Mouse (Mus musculus): ENCODE results near the gene Gm20388.

The Gm20388 gene

DNA sequence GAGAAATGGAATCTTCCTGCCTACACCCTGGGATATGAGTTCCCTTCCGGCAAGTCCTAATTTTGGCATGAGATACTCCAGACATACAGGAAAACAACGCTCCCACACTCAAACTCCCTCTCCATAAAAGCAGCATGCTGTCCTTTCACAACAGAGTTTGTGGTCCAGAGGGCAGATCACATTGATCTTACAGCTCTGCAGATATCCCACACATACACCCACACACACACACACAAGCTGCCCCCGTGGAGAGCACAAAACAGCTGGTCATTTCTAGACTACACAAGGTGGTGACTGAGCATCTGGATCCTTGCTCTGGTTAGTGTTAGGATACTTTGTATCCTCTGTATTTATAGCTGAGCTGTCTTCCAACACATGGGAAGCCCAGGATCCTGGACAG lies 1964.4 kb downstream of the Gm20388 start:
- no peak for DNase-seq (ENCODE audit: low read depth)

DNA sequence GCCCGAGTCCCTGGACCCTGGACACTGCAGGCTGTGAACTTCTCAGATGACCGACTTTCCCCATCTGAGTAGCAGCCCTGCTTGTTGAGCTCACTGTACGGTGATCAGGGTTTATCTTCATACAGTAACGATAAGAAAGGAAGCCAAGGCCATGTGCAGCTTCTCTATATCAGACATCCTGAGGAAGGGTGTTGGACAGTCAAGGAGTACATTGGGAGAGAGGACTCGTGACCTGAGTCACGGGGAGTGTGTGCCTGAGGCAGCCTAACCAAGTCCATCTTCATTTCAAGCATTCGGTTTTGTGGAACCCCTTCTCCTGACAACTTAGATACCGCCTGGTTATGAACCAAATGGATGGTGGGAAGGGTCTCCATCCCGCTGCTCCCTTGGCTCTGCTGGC lies 1964.9 kb downstream of the Gm20388 start:
- DNase-seq (ENCODE audit: low read depth), result no peak

DNA sequence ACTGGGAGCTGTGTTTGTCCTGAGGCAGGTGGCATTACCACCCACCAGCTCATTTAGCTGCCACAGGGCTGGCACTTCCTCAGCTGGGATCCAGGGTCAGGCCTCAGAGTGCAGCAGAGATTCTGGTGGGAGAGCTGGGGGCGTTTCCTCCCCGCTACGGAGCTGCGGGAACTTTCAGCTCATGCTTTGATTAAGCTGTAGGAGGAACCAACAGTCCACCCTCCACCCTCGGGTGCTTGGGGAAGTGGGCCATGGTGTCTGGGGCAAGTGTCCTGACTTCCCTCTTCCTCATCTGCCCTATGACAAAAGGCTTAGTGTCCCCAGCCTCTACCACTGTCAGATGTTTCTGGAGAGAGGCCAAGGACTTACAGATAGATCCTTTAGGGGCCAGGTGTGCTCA lies 1966.6 kb downstream of the Gm20388 start:
- DNase-seq (ENCODE audit: low read depth), result no peak

DNA sequence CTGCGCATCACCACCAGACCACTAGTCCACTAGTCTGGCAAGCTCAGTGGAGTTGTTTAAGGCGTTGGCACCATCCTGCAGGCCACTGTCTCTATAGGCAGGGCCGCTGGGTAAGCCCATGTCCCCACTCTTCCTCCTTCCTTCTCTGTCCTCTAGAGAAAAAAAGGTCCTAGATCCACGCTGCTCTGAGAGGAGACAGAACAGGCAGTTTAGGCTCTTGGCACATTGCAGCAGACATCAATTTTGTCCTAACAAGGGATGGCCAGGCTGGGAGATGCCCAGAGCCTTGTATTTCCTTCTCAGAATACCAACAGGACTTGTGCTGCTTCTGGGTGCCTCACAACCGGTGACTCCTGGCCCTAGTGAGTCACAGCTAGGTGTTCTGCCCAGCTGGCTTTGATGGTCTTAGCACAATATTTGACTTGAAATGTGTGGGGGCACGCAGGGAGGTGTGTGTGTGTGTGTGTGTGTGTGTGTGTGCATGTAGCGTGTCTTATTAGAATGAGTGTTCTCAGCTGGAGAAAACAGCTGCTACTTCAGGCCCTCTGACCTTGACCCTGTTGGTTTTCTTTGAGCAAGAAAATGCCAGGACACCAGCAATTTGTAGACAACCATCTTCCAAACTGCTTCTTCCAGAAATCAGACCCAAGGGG lies 1967.3 kb downstream of the Gm20388 start:
- DNase-seq (ENCODE audit: low read depth), result no peak

DNA sequence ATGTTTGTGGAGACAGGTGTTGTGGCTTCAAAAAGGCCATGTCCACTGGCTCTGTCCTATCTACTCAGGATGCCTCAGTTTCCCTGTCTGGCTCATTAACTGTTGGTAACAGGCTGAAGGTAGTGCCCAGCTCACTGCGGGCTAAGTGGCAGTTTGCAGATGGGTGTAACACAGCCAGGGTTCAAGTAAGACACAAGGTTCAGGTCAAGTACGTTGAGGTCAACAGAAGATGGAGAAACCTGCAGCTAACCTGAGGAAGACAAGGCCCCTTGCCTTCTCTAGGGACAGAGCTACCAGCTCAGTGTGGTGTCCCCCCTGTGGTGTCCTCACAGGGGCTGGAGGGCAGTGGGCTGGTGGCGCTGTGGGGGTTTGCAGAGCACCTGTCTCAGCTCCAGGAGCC lies 1969.1 kb downstream of the Gm20388 start:
- DNase-seq (ENCODE audit: low read depth), result no peak

DNA sequence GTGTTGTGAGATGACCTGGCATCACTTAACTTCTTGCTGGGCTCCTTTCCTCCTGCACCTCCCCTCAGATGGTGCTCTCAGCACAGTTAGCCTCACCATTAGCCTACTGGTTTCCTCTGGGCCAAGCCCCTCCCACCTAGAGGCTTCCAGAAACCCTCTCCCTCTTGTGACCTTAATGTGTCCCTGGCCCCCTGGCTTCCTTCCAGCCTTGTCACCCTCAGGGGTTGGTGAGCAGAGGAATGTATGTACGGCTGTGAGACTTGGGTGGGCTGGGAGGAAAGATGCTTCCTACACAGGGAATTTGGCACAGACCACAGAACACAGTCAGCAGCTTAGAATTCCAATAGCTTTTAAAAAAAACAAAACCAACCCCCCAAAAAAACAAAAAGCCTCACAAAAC lies 1970.2 kb downstream of the Gm20388 start:
- DNase-seq (ENCODE audit: low read depth), result peak; percentile 36

DNA sequence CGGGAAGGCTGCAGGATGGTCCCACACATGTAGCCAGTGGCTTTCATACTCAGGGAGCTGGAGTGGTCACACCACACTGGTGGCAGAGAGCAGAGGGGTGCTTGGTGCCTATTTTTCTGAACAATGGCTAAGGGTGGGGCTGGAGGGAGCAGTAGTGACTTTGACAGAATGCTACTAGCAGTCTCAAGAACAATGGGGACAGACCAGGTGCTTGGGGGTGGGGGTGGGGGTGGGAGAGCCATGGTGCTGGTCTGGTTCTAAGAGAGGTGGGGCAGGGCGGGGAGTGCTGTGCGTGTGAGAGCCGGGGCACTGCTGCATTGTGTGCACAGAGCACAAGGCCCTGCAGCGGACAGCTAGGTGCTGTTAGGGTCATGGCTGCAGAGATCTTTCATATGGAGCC lies 1971.3 kb downstream of the Gm20388 start:
- DNase-seq (ENCODE audit: low read depth), result no peak

DNA sequence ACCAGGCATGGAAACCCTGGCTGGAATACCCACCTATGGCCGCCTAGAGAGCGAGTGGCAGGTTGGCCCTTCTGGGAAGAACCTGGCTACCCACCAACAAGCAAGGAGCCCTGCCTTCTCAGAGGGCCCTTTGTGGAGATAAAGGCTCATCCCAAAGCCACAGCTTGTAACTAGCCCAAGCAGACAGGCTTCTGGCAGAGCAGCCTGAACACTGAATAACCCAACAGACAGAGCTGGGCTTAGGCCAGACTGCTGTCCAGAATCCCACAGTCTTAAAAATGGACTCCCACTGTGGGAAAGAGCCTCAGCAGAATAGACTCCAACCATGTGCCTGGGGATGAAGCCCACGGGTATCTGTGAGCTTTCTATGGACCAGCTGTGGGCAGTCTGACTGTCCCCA lies 1973.5 kb downstream of the Gm20388 start:
- no peak for DNase-seq (ENCODE audit: low read depth)

DNA sequence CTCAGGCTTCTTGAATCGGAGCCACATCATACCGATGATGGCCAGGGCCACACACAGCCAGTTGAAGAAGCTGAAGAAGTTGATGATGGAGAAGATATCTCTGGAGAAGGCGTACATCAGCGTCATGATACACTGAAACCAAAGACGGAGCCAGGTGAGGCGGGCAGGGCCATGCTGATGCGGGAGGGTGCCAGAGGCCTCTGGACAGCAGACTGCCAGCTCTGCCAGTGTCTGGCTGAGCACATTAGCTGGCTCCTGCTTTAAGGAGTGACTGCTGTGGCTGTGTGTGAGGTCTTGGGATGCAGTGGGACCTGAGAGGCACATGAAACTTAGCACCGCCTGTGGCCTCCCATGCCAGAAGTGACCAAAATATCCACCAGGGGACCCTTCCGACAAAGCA lies 1974.4 kb downstream of the Gm20388 start:
- no peak for DNase-seq (ENCODE audit: low read depth)

DNA sequence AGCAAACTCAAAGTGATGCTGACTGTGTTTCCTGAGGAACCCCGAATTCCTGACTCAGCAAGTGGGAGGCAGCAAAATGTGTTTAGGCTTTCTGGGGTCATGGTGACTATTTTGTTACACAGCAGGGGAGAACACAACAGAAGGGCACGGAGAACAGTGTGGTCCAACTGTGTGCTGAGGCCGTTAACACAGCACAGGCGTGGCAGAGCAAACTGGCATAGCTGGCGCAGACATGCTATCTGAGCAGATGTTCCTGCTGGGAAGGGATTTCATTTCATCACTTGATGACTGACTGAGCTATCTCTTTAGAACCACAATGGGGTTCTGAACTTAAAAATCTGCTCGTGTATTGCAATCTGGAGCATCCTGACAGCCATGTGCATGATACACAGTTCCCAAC lies 1974.8 kb downstream of the Gm20388 start:
- no peak for DNase-seq (ENCODE audit: low read depth)

DNA sequence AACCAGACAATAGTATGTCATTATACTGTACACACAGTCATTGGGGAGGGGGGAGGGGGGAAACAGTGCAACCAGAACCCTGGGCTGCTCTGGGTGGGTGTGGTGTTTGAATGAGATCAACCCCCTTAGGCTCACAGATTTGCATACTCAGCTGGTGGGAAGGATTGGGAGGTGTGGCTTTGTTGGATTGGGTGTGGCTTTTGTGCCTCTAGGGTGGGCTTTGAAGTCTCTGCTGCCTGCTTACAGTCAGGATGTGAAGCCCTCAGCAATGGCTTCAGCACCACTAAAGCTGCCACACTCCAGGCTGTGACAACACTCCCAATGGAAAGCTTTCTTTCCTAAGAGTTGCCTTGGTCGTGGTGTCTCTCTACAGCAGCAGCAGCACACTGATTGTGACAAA lies 1976.9 kb downstream of the Gm20388 start:
- no peak for DNase-seq (ENCODE audit: low read depth)

DNA sequence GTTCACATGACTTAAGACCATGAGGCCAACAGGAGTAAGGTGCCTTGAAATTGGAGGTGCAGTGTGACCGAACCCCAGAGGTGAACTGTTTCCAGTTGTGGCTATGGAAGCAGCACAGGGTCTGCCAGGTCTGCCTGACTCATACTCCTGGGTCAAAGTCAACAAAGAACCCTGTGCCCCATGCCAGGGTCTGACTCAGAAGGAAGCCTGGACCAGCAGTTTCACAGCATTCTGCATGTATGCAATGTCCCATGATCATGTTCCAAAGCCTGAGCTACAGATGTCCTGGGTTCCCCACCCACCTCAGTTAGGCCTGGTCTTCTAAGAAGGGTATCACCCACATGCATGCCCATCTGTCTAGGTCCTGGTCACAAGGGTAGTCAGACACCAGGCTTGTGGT lies 1978.7 kb downstream of the Gm20388 start:
- peak; percentile 80 for DNase-seq (ENCODE audit: low read depth)

DNA sequence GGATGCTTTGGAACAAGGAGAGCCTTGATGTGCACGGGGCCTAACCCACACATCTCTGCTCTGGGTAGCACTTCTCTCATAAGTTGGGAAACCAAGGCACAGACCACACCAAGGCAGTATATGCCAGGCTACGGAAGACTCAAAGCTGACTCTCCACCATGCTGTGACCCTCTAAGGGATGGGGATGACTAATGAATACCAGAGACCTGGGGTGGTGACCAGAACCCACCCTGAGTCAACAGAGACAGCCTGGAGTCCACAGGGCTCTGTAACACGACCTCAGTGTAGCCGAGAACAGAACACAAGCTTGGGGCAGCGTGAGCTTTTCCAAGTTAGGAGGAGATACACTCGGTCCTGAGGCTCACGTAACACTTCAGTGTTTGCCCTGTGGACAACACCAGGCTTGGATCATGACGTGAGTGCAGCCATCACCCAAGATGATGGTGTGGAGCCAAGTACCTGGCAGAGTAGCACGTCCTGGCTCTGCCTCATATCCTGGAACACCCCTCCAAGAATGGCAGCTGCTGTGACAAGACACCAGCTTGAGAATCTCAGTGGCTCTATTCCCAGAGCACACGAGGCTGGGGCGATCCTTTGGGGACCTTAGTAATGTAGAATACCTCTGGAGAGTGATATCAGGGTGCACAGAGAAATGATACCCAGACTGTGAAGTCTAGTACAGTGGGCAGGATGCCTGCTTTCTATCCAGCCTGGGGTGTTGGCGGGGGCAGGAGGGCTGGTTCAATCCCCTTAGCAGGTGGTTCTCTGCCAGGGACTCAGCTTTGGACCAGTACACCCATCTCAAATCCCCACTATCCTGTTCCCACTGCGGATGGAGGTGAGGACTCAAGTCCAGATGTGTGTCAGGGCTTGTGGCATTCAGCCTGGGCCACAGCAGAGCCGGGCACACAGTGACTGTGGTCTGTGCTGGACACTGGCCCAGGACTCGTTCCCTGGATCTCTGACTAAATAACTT lies 1979.5 kb downstream of the Gm20388 start:
- no peak for DNase-seq (ENCODE audit: low read depth)

DNA sequence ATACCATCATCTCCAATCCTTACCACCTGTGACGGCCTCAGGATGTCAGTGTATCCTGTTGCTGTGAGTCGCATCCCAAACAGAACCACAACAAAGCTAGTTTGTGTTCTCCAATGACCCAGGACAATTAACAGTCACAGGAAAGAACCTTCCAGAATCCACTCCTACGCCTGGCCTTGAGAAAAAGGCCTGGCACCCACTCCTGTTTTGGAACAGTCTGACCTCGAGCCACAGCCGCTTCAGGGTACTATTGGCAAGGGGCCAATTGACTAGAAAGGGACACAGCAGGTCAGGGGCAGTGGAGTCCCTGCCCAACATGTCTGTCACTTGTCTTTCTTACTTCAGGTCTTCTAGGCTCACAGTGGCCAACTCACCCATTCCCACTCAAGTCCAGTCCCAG lies 1982.2 kb downstream of the Gm20388 start:
- DNase-seq (ENCODE audit: low read depth), result no peak

DNA sequence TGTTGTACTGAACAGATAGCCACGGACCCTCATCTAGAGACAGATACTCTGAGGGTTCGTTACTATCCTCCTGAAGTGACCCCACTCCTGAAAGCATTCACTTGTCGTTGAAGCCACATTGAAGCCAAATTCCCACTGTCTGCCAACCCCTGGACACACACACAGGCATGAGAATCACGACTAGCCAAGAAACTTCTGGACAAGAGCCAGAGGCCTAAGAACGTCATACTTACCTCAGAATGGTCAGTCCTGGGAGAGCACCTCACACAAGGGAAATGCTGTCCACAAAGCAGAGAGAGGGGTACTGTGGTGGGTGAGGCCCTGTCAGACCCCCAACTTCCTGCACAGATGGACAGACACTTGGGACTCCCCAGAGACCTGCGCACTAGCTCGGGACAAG lies 1985.3 kb downstream of the Gm20388 start:
- peak; percentile 45 for DNase-seq (ENCODE audit: low read depth)

DNA sequence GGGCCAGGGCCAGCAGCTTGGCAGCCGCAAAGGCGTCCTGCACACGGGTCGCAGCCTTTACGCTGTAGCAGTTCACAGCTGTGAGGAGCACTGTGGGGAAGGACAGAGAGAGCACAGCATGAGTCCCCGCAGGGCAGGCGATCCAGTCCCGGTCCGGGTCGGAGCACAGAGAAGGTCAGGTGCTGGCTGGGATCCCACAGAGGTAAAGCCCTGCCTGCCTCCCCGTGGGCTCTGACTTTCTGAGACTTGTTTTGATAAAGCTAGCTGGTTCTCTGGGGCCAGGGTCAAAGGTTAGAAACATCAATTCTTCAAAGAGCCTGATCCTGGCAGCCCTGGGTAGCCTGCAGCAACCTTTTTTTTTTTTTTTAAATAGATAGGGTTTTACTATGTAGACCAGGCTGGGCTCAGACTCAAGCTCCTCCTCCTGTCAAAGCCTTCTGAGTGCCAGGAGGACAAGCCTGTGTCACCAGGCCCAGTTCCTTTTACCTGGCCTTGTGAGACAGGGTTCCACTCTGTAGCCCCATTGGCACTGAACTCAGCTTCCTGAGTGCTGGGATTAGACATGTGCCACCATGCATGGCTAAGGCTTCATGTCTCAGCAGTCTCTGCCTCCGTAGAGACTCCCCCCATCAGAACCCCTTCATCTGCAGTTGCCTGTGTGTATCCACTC lies 1986.0 kb downstream of the Gm20388 start:
- DNase-seq (ENCODE audit: low read depth), result no peak

DNA sequence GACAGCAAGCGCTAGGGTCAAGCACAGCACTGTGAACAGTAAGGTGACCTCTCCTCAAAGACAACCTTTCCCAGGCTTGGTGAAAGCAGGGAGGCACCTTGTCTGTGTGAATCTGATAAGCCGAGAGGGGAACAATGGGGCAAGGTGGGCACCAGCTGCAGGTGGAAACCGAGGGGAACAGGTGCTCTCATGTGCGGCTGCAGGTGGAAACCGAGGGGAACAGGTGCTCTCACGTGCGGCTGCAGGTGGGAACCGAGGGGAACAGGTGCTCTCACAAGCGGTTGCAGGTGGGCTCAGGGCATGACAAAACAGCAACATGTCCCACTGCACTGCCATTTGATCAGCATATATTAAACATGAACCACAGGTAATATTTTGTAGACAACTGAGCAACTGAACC lies 1986.6 kb downstream of the Gm20388 start:
- DNase-seq (ENCODE audit: low read depth), result no peak

DNA sequence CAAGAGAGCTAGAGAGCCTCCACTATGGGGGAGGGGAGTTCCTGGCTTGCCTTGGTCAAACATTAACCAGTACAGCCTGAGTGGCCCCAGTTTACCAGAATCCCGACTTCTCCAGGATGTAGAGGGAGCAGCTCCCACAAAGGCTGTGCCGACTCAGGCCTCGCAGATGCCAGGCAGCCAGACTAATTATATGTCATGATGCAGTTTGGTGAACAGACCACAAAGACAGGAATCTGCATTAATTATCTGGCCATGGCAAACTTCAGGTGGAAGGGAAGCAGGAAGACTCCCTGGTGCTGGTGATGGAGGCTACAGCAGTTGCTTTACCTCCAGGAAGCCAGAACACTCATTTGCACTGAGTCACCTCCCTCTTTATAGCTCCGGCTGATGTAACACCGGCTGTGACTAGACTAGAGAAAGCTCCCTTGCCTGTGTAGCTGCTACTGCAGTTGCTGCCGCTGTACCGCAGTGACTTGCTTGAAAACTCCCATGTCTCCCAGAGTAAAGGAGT lies 1987.3 kb downstream of the Gm20388 start:
- peak; percentile 81 for DNase-seq (ENCODE audit: low read depth)

DNA sequence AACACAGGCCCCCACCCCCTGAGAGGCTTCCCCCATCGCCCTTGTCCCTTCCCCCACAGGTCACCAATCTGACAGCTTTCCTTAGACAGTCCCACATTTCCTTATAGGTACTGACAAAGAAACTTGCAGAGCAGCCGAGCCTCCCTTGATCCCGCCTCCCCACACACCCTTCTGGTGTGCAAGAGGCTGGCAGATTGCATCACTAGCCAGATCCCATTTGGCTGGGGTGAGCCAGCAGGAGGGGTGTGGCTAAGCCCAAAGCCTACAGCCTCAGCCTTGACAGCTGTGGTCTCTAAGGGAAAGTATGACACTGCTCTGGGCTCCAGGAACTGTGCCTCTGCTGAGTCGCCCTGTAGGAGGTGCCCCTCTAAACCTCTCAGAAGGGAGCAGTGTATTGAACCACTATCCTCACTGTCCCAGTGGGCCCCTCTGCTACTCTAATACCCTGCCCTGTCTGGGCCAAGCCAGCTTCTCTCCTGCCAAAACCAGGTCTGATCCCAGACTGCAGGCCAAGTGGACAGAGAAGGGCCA lies 1987.8 kb downstream of the Gm20388 start:
- DNase-seq (ENCODE audit: low read depth), result peak; percentile 94

DNA sequence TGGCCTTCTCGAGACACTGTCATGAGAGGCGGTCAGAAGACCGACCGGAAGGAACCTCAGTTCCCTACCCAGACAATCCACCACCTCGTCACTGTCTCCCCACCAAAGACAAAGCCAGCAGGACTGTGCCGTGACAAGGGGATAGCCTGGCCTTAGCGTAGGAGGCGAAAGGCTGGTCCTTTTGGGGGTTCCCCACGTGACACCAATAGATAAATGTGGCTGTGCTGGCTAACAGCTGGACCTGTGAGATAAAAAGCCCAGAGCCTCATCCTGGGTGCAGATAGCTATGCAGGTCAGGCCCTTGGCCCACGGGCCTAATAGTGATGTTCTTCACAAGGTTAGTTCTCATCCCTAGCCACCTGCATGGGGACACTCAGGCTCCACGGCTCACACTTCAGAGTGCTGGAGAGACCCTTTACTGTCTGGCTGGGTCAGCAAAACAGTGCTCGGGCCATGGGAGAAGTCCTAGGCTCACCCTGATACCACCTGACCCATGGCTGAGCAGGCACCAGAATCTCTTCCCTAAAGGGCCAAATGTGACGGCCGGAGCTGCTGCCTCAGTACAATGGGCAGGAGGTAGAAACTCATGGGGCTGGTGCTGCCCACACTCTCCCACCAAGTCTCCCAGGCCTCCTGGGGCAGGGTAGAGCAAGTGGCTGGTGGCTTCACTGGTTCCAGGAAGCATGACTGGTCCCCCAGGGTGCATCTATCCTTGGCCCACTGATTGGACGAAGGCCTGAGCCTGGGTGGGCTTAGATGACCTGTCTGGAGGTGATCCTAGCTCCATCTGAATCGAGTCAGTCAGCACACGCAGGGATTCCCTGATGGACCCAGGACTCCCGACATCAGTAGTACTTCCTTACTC lies 1988.8 kb downstream of the Gm20388 start:
- no peak for DNase-seq (ENCODE audit: low read depth)

DNA sequence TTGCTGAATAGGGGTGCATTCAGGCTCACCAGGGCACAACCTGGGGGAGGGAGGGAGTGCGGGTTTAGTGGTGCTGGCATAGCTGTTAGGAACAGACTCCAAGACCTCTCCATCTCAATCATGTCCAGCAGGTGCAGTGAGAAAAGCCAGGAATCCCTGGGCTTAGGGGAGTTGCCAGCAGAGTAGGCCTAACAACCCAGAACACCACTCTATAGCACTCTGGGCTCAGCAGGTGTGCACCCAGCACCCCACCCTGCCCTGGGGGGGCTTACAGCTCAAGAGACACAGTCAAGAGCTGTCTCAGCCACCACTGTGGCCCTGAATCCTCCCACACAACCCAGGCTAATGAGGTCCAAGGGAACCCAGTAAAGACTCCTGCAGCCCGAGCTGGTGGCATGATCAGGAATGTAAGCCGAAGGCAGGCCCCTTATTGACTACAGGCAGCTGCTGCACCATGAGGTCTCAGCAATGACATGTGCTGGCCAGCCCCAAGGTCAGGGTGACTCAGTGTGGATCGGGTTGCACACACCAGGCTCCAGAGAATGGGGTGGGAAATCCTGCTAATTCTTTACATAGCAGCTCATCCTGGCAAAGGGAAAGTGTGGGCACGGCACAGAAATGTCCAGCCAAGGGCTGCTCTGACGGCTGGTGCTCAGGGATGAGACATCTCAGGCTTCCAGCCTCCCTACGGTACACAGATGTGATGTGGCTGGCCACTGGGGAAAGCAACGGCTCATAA lies 1991.0 kb downstream of the Gm20388 start:
- DNase-seq (ENCODE audit: low read depth), result peak; percentile 87

All from NIH3T3 (cell line).